Mouse (Mus musculus) hindbrain, embryonic 14.5 days (tissue): ENCODE data around the gene Prf1. TPM values are rescaled to one million over a fixed set of nuclear protein-coding genes. Genes with fewer than 3 reads are reported as not detected.

ENCODE experiments used
- ATAC-seq: fragments of 200-750 bp; cut with Nextera tagmentation; 2 replicates; pipeline ENCODE4 v1.8.0; 2017; ENCODE audit warnings: moderate number of reproducible peaks, mild to moderate bottlenecking, moderate TSS enrichment, moderate library complexity; ENCODE audit not compliant: low FRiP score
- DNase-seq: peaks from one replicate; pipeline ENCODE4 v3.0.0-alpha.2; 2015; ENCODE audit warnings: low spot score
- H3K27ac ChIP-seq: fragments of 300-500 bp; sonication (generic); 2 replicates; pipeline ENCODE4 v1.5.1; 2014; ENCODE audit warnings: mild to moderate bottlenecking, moderate library complexity
- H3K27me3 ChIP-seq: fragments of 300-500 bp; sonication (generic); 2 replicates; pipeline ENCODE4 v1.6.1; 2014; ENCODE audit warnings: mild to moderate bottlenecking, low read length, mixed read lengths; ENCODE audit not compliant: control insufficient read depth, insufficient read depth
- H3K36me3 ChIP-seq: fragments of 300-500 bp; sonication (generic); replicated peaks from 2 replicates; pipeline ENCODE4 v1.6.1; 2014; ENCODE audit not compliant: control insufficient read depth, insufficient read depth
- H3K4me1 ChIP-seq: fragments of 300-500 bp; sonication (generic); replicated peaks from 2 replicates; pipeline ENCODE4 v1.6.1; 2014; ENCODE audit warnings: antibody characterized with exemption, low read length, mixed read lengths; ENCODE audit not compliant: control insufficient read depth, insufficient read depth
- H3K4me2 ChIP-seq: fragments of 300-500 bp; sonication (generic); replicated peaks from 2 replicates; pipeline ENCODE4 v1.6.1; 2014; ENCODE audit warnings: mild to moderate bottlenecking, moderate library complexity
- H3K4me3 ChIP-seq: fragments of 300-500 bp; sonication (generic); replicated peaks from 2 replicates; pipeline ENCODE4 v1.5.1; 2014; ENCODE audit warnings: mild to moderate bottlenecking, low read length
- H3K9ac ChIP-seq: fragments of 300-500 bp; sonication (generic); 2 replicates; pipeline ENCODE4 v1.6.1; 2014
- H3K9me3 ChIP-seq: fragments of 300-500 bp; sonication (generic); 2 replicates; pipeline ENCODE4 v1.6.1; 2016; ENCODE audit warnings: low read length; ENCODE audit not compliant: control insufficient read depth
- WGBS: fragments of 180-500 bp; shearing (Covaris S2); extraction: QIAGEN DNeasy Blood & Tissue Kit; methylation state at CpG from one replicate; pipeline ENCODE4 v1.1.7; 2014; 5-methylcytosine and 5-hydroxymethylcytosine counted together
- polyA plus RNA-seq: library from polyadenylated mRNA; unstranded; fragments of >200 nt; fragmentation: Nextera tagmentation; extraction: Ambion mirVana; gene quantifications from 2 replicates; pipeline ENCODE4 v1.2.1, GENCODE M21; 2014

Prf1 gene
- polyA plus RNA-seq, 1 experiment from 2014 or later: 0.12 TPM

DNA sequence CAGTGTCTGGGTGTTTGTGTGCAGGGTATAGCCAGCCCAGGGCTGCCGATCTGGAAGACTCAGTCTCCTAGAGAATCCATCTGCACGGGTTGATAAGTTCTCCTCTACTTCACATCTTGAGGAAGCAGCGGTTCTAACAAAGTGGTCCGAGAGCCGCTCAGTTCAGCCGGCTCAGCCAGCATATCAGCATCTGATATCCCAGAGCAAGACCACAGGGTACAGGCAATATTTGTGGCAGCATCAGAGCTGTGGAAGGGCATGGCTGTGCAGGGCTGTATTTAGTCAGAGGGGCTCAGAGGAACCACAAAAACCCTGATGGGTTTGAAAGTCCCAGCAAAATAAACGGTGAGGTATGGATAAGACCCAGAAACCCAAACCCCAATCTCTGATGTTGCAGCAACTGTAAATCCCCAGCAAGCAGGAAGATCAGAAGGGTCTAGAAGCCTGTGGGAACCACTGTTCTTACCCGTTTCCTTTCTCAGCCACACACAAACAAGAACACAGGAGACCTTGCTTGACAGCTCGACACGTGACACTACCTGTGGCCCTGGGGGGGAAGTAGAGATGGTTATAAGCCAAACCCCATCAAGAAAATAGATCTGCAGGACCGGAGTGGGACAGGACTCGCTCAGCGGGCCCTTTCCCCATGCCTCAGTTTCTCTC, 8.4 kb downstream of the Prf1 start:
- H3K4me3 ChIP-seq: no peak overlapping the region
- ATAC-seq (no peak), DNase-seq (no peak)
- H3K4me1 ChIP-seq: no peaks in the 10 kb centered on the region
- WGBS: 83% methylated on average over 13 of the region's 13 CpGs
- H3K9ac ChIP-seq: no peak overlapping the region
- H3K4me2 ChIP-seq: no peak overlapping the region
- no peak overlapping the region for H3K27ac ChIP-seq
- H3K36me3 ChIP-seq: no peaks in the 10 kb centered on the region
- no peaks in the 10 kb centered on the region for H3K27me3 ChIP-seq
- no peaks in the 10 kb centered on the region for H3K9me3 ChIP-seq

DNA sequence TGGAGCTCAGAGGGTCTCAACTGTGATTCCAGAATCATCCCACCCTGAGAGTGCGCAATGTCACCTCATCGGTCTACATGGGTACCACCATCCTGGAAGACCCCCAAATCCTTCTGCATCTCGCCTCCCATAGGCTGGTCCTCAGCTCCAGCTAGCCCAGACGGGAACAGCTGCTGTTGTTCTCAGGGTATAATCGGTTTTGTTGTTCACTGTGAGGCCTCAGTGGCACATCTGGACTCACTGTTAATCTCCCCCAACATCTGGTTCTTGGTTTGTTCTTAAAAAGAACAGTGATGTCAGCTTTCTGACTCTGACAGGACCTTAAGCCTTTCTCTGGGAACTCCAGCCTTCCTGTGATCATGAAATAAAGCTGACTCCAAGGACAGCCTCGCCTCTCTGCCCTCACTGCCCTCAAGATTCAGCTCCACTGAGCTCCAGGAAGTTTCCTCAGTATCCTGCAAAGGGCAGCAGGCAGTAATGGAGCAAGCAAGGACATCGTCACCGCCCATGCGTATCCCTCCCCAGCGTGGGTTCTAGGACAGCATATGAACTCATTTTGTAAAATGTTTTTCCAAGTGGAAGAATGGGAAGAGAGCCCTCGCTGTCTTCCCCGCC, 11.2 kb downstream of the Prf1 start:
- Histone ChIP-seq H3K36me3 (no peaks in the 10 kb centered on the region), H3K9me3 (no peaks in the 10 kb centered on the region), H3K4me3 (no peak overlapping the region), H3K27ac (no peak overlapping the region), H3K4me2 (no peak overlapping the region), H3K4me1 (no peaks in the 10 kb centered on the region), H3K27me3 (no peaks in the 10 kb centered on the region), H3K9ac (no peak overlapping the region)
- ATAC-seq: no peak
- WGBS: 64% methylated on average over 12 of the region's 12 CpGs
- DNase-seq: no peak

DNA sequence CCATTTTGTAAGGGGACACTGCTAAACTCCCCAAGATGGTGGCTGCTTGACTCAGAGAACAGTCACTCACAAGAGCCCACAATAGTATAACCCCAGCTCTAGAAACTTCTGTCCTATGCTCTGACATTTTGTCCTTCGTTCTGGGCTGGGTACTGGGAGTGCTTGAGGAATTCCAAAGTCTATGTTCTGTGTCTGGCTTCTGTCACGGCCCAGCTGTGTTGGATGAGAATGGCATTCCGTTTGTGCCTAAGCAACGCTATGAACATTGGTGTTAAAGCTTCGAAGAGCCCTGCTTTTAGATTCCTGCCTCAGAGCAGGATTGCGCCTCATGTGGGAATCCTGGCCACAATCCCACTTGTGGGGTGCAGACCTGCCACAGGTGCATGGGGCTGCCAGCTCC, 14.5 kb downstream of the Prf1 start:
- H3K36me3 ChIP-seq: no peaks in the 10 kb centered on the region
- no peak for ATAC-seq
- no peaks in the 10 kb centered on the region for H3K27me3 ChIP-seq
- no peak for DNase-seq
- no peak overlapping the region for H3K4me3 ChIP-seq
- no peak overlapping the region for H3K27ac ChIP-seq
- no peaks in the 10 kb centered on the region for H3K4me1 ChIP-seq
- H3K9ac ChIP-seq: no peak overlapping the region
- 91% methylated on average over 6 of the region's 6 CpGs for WGBS
- no peaks in the 10 kb centered on the region for H3K9me3 ChIP-seq
- H3K4me2 ChIP-seq: no peak overlapping the region

DNA sequence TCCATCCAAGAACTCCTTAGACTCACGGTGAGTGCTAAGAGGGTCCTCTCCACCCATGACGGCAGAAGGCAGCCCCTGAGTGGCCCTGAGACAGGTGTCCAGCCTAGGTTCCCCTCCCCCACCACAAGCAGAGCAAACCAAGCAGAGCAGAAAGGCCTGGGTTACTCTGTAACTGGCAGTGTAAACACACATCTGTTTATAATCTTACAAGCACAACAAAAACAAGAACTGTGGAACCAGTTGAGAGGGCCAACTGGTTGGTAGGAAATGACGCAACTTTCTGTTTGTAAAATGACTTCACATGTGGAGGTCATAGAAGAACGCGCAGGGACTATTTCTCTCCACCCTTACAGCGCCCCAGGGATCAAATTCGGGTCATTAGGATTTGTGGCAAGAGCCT, 15.1 kb downstream of the Prf1 start:
- no peaks in the 10 kb centered on the region for H3K27me3 ChIP-seq
- WGBS: 66% methylated on average over 7 of the region's 7 CpGs
- H3K36me3 ChIP-seq: no peaks in the 10 kb centered on the region
- no peaks in the 10 kb centered on the region for H3K9me3 ChIP-seq
- H3K4me3 ChIP-seq: no peak overlapping the region
- no peak overlapping the region for H3K4me2 ChIP-seq
- DNase-seq: no peak
- no peak overlapping the region for H3K9ac ChIP-seq
- no peaks in the 10 kb centered on the region for H3K4me1 ChIP-seq
- no peak overlapping the region for H3K27ac ChIP-seq
- no peak for ATAC-seq

DNA sequence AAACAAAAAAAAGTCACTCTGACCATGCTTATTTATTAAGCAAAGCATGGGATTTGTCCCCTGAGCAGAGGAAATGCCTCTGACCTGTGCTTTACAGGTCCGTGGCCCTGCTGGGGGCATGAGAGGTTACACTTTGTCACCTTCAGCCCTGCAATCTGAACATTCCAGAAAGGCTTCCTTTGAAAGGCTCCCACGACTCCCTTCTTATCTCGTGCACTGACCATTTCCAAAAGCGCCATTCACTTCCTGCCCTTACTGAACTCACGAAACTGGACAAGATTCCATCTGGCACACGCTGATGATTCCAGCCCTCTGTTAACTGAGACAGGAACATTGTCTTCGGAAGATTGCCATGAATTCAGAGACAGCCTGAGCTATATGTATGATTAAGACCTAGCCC, 16.1 kb downstream of the Prf1 start:
- Histone ChIP-seq H3K27ac (no peak overlapping the region), H3K9me3 (no peaks in the 10 kb centered on the region), H3K36me3 (no peaks in the 10 kb centered on the region), H3K9ac (no peak overlapping the region), H3K4me3 (no peak overlapping the region), H3K4me1 (no peaks in the 10 kb centered on the region), H3K27me3 (no peaks in the 10 kb centered on the region), H3K4me2 (no peak overlapping the region)
- ATAC-seq: no peak
- 74% methylated on average over 7 of the region's 7 CpGs for WGBS
- no peak for DNase-seq

DNA sequence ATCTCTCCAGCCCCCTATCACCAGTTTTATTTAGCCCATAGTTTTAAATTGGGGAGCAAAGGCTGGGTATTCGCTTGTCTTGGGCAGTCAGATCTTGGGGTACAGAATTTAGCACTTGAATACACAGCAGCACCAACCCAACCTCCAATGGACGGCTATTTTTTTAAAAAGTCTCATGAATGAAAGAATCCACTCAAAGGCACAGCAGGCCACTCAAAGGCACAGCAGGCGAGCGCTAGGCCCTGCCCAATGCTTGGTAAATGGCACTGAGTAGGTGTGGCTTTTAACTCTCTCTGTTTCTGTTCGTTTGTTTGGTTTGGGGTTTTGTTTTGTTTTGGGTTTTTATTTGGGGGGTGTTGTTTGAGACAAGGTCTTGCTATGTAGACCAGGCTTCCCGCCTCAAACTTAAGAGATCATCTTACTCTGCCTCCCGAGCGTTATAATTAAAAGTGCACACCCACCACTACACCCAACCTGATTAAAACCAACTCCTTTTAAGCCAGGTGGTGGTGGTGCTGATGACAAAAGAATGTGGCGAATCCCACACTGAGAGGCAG, 17.8 kb downstream of the Prf1 start:
- Histone ChIP-seq H3K9me3 (no peaks in the 10 kb centered on the region), H3K27me3 (no peaks in the 10 kb centered on the region), H3K4me2 (no peak overlapping the region), H3K27ac (no peak overlapping the region), H3K4me3 (no peak overlapping the region), H3K36me3 (0 out of 2 replicates have a peak, but pooled peaks cover 3% of the 10 kb centered on the region), H3K9ac (no peak overlapping the region), H3K4me1 (no peaks in the 10 kb centered on the region)
- WGBS: 21% methylated on average over 9 of the region's 9 CpGs
- no peak for ATAC-seq
- DNase-seq: no peak

DNA sequence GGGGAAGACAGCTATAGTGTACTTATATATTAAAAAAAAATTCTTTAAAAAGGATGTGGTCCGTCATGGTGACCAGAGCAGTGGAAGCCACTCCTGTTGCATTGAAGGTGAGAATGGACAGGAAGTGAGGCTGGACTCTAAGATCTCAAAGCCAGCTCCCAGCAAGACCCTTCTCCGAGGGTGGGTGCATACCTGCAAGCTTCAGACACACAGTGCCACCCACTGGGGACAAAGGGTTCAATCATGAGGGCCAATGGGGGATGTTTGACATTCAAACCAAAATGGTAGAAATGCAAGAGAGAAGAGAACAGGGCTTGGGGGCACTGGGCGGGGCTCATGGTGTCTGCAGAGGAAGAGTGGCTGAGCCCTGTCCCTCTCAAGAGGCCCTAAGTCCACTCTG, 20.9 kb downstream of the Prf1 start:
- Histone ChIP-seq H3K36me3 (peaks cover 23% of the 10 kb centered on the region; the same call in 1 of the 2 replicates), H3K9me3 (no peaks in the 10 kb centered on the region), H3K4me2 (no peak overlapping the region), H3K4me3 (no peak overlapping the region), H3K27ac (no peak overlapping the region), H3K9ac (no peak overlapping the region), H3K4me1 (no peaks in the 10 kb centered on the region), H3K27me3 (no peaks in the 10 kb centered on the region)
- ATAC-seq (no peak), DNase-seq (no peak)
- 96% methylated on average over 3 of the region's 3 CpGs for WGBS

DNA sequence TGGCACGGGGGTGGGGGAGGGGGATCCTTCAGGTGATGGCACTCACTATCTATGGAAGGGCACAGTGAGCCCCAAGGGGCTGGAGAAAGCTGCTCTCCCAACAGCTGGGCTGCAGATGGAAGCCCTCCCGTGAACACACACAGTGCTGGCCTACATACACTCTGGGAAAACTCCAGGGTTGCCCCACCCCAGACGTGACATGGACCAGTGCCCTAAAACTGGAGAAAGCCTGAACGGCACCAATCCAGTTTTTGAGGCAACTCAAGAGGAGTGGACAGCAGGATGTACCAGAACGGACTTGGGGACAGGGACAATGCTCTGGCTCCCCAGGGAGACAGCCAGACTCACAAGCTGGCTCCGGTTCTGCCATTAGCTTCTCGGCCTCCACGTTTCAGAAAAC, 27.1 kb downstream of the Prf1 start:
- WGBS: 72% methylated on average over 8 of the region's 8 CpGs

DNA sequence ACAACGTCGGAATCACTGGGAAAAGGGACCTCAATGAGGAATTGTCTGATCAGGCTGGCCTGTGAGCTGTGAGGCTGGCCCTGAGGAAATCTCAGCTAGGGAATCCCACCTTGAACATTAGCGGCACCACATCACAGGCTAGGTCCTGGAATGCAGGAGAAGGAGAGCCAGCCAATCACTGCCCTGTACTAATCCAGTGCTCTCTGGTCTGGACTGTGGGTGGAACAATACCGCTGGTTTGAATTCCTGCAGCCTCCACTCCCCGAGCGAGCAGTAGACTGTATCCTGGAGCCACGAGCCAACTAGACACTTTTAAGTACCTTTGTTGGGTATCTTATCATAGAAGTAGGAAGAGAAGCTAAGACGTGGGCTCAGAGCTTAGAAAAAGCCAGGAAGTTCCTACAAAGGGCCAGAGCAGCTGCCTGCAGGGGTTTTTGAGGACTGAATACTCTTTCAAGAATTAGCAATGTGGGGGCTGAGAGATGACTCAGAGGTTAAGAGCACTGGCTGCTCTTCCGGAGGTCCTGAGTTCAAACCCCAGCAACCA, 28.2 kb downstream of the Prf1 start:
- ATAC-seq: no peak
- 56% methylated on average over 9 of the region's 9 CpGs for WGBS
- no peaks in the 10 kb centered on the region for H3K9me3 ChIP-seq
- no peak overlapping the region for H3K4me3 ChIP-seq
- H3K36me3 ChIP-seq: peaks cover 20% of the 10 kb centered on the region; the same call in 1 of the 2 replicates
- peaks cover 3% of the 10 kb centered on the region; the same call in 1 of the 2 replicates for H3K4me1 ChIP-seq
- H3K27me3 ChIP-seq: no peaks in the 10 kb centered on the region
- H3K9ac ChIP-seq: no peak overlapping the region
- H3K4me2 ChIP-seq: no peak overlapping the region
- H3K27ac ChIP-seq: no peak overlapping the region
- no peak for DNase-seq

More for the DNA sequence above, 27.1 kb downstream of the Prf1 start:
- Histone ChIP-seq H3K4me2 (no peak overlapping the region), H3K27me3 (no peaks in the 10 kb centered on the region), H3K9me3 (no peaks in the 10 kb centered on the region), H3K27ac (no peak overlapping the region), H3K36me3 (peaks cover 20% of the 10 kb centered on the region; the same call in 1 of the 2 replicates), H3K4me1 (peaks cover 3% of the 10 kb centered on the region; the same call in 1 of the 2 replicates), H3K9ac (no peak overlapping the region), H3K4me3 (no peak overlapping the region)
- ATAC-seq (no peak), DNase-seq (no peak)
